8 mouse cellular contexts compared by ENCODE assay signal in genomic region chr12:44292281-44292680, GRCm38 (mm10). TPM values are rescaled to one million over a fixed set of nuclear protein-coding genes. Genes with fewer than 3 reads are reported as not detected.
DNase-seq lines count a peak whose midpoint lies in the region; ATAC-seq and TF ChIP-seq lines count a peak whose summit lies in the region.

No protein-coding gene starts in this region.

- H3K36me3 ChIP-seq in heart, adult 2 months (ENCODE audit: control insufficient read depth, insufficient read depth, low read length), result peaks cover 2% of the 10 kb centered on the region; the same call in 1 of the 2 replicates
- H3K36me3 ChIP-seq in G1E (replicated peaks), result peaks cover 29% of the 10 kb centered on the region
- H3K36me3 ChIP-seq in forebrain, embryonic 16.5 days (ENCODE audit: control insufficient read depth, insufficient read depth), result peaks cover 7% of the 10 kb centered on the region; the same call in 1 of the 2 replicates
- H3K36me3 ChIP-seq in kidney, postnatal 0 days (ENCODE audit: insufficient read depth, low read length), result 0 out of 2 replicates have a peak, but pooled peaks cover 6% of the 10 kb centered on the region
- H3K36me3 ChIP-seq in lung, embryonic 14.5 days (ENCODE audit: insufficient read depth), result peaks cover 11% of the 10 kb centered on the region; the same call in 1 of the 2 replicates

- no peak overlapping the region for H3K27ac ChIP-seq in heart, adult 2 months
- H3K27ac ChIP-seq in forebrain, embryonic 16.5 days (ENCODE audit: low read length), result no peak overlapping the region
- H3K27ac ChIP-seq in kidney, postnatal 0 days, result no peak overlapping the region
- H3K27ac ChIP-seq in lung, embryonic 14.5 days (ENCODE audit: low read depth), result no peak overlapping the region

- no peaks in the 10 kb centered on the region for H3K9me3 ChIP-seq in G1E (replicated peaks)
- no peaks in the 10 kb centered on the region for H3K9me3 ChIP-seq in forebrain, embryonic 16.5 days (ENCODE audit: control insufficient read depth, low read length)
- H3K9me3 ChIP-seq in kidney, postnatal 0 days (replicated peaks; ENCODE audit: low read length), result no peaks in the 10 kb centered on the region
- no peaks in the 10 kb centered on the region for H3K9me3 ChIP-seq in lung, embryonic 14.5 days (ENCODE audit: low read depth, low read length)

- intact Hi-C loops in heart, adult 2 months (cut with DNase I), result no loop called here

- no peak for TF ChIP-seq POLR2A in heart, adult 2 months (IDR thresholded peaks at IDR 0.05; ENCODE audit: insufficient read depth, low read depth, low read length)

- peak; percentile 86 for ATAC-seq in G1E (ENCODE audit: extremely low read depth, insufficient number of reproducible peaks, low FRiP score, poor library complexity, severe bottlenecking)
- ATAC-seq in forebrain, embryonic 16.5 days, result peak; percentile 66; the same call in 1 of the 2 replicates
- no peak for ATAC-seq in kidney, postnatal 0 days (replicated peaks; ENCODE audit: low FRiP score, low read depth)
- ATAC-seq in lung, embryonic 14.5 days (ENCODE audit: insufficient read depth), result no peak

- no peaks in the 10 kb centered on the region for H3K4me1 ChIP-seq in heart, adult 2 months (ENCODE audit: control insufficient read depth, insufficient read depth, low read length)
- H3K4me1 ChIP-seq in G1E (ENCODE audit: insufficient read depth, low read depth, low read length), result no peaks in the 10 kb centered on the region
- H3K4me1 ChIP-seq in forebrain, embryonic 16.5 days (replicated peaks; ENCODE audit: control insufficient read depth, insufficient read depth, low read length), result no peaks in the 10 kb centered on the region
- no peaks in the 10 kb centered on the region for H3K4me1 ChIP-seq in kidney, postnatal 0 days (replicated peaks; ENCODE audit: insufficient read depth, low read length)
- no peaks in the 10 kb centered on the region for H3K4me1 ChIP-seq in lung, embryonic 14.5 days (ENCODE audit: insufficient read depth)

- H3K9ac ChIP-seq in heart, adult 2 months (ENCODE audit: low read depth, low read length), result no peak overlapping the region
- H3K9ac ChIP-seq in forebrain, embryonic 16.5 days (replicated peaks; ENCODE audit: low read depth, low read length), result no peak overlapping the region
- H3K9ac ChIP-seq in kidney, postnatal 0 days (ENCODE audit: low read depth, low read length), result no peak overlapping the region
- H3K9ac ChIP-seq in lung, embryonic 14.5 days, result no peak overlapping the region

- TF ChIP-seq EP300 in heart, adult 2 months (IDR thresholded peaks at IDR 0.05; ENCODE audit: insufficient read depth, low read depth, low read length), result no peak

- TF ChIP-seq CTCF in heart, adult 2 months (IDR thresholded peaks at IDR 0.05), result peak; percentile 95
- TF ChIP-seq CTCF in G1E (IDR thresholded peaks at IDR 0.05; ENCODE audit: low read depth, low read length), result peak; percentile 69; the same call in 1 of the 2 replicates
- TF ChIP-seq CTCF in kidney, postnatal 0 days (IDR thresholded peaks at IDR 0.05; ENCODE audit: low read depth), result peak; percentile 87
- peak; percentile 83 for TF ChIP-seq CTCF in lung, embryonic 14.5 days (IDR thresholded peaks at IDR 0.05; ENCODE audit: low read depth)

- no peaks in the 10 kb centered on the region for H3K79me2 ChIP-seq in heart, adult 2 months (replicated peaks; ENCODE audit: control insufficient read depth, insufficient read depth, low read length)

- no peak overlapping the region for H3K4me2 ChIP-seq in forebrain, embryonic 16.5 days (ENCODE audit: low read length)
- no peak overlapping the region for H3K4me2 ChIP-seq in kidney, postnatal 0 days (ENCODE audit: low read length)
- H3K4me2 ChIP-seq in lung, embryonic 14.5 days, result no peak overlapping the region

- peak; percentile 30 to 40 for DNase-seq in heart, adult 2 months
- DNase-seq in heart, adult 11 months, result no peak
- DNase-seq in G1E (ENCODE audit: low spot score), result peak; percentile 27
- peak; percentile 75 to 82 for DNase-seq in cerebellum, adult 18-20 months
- DNase-seq in kidney, postnatal 0 days (ENCODE audit: low spot score), result peak; percentile 82
- DNase-seq in lung, embryonic 14.5 days, result peak; percentile 93
- DNase-seq in right cerebral cortex, postnatal 14 days, result peak; percentile 78

- H3K27me3 ChIP-seq in heart, adult 2 months (ENCODE audit: control insufficient read depth, insufficient read depth, low read length), result no peaks in the 10 kb centered on the region
- H3K27me3 ChIP-seq in G1E (ENCODE audit: insufficient read depth, low read length), result no peaks in the 10 kb centered on the region
- H3K27me3 ChIP-seq in forebrain, embryonic 16.5 days (replicated peaks; ENCODE audit: control insufficient read depth, insufficient read depth, low read length), result no peaks in the 10 kb centered on the region
- no peaks in the 10 kb centered on the region for H3K27me3 ChIP-seq in kidney, postnatal 0 days (ENCODE audit: insufficient read depth, low read length)
- H3K27me3 ChIP-seq in lung, embryonic 14.5 days (ENCODE audit: insufficient read depth, low read length), result no peaks in the 10 kb centered on the region

- H3K4me3 ChIP-seq in heart, adult 2 months, result no peak overlapping the region
- H3K4me3 ChIP-seq in G1E (ENCODE audit: low read depth, low read length), result no peak overlapping the region
- H3K4me3 ChIP-seq in forebrain, embryonic 16.5 days (replicated peaks; ENCODE audit: low read length), result no peak overlapping the region
- H3K4me3 ChIP-seq in kidney, postnatal 0 days (replicated peaks; ENCODE audit: low read depth, low read length), result no peak overlapping the region
- no peak overlapping the region for H3K4me3 ChIP-seq in lung, embryonic 14.5 days (ENCODE audit: low read depth, low read length)

RNA-seq across cellular contexts. Expression of gene Nrcam, which starts 36.4 kb away (rescaled TPM):
- total RNA-seq in heart, adult 2 months (2021), result under 1 TPM; 0.16 to 0.23 TPM
- 0.20 and 0.23 TPM in 2 replicates for polyA plus RNA-seq in heart, adult 2 months (2012; rRNA removed)
- total RNA-seq in G1E (2014; fragmentation: Nextera tagmentation) (not detected in 2 replicates), G1E (2017) (0.41 and 0.66 TPM in 2 replicates)
- polyA plus RNA-seq in G1E (2012), result 0.01 TPM in 1 of 2 replicates, not detected in the other
- polyA plus RNA-seq in forebrain, embryonic 16.5 days (2015; fragmentation: Nextera tagmentation; extraction: Ambion mirVana), result 129 and 139 TPM in 2 replicates
- 5.1 and 6.0 TPM in 2 replicates for polyA plus RNA-seq in kidney, postnatal 0 days (2015; fragmentation: Nextera tagmentation; extraction: Ambion mirVana)
- polyA plus RNA-seq in lung, embryonic 14.5 days (2014; fragmentation: Nextera tagmentation; extraction: Ambion mirVana), result 19.8 and 20.6 TPM in 2 replicates

Comparison
In these comparisons a context has a peak if more than half of its experiments do, and no peak if none do; other contexts are left out.
1. ATAC-seq: peak in G1E (single experiment) and forebrain, embryonic 16.5 days (single experiment); none in kidney, postnatal 0 days (single experiment) and lung, embryonic 14.5 days (single experiment).
2. Peak in every context shown above with its lines, with median percentiles within 50 percentile points of each other: CTCF ChIP-seq.